Mouse (Mus musculus) left cerebral cortex, adult 9 months (tissue): Measurements from ENCODE around the gene Pex7.
A peak's percentile ranks its signal among the peaks of the same experiment; 100 is the strongest.
"Not testable (repeated sequence)": the region's sequence is repeated elsewhere in the genome, so short reads cannot be mapped to it uniquely, and the experiment has no call there.

Experiments used
- DNase-seq, 2 experiments: peaks; one replicate each; pipeline ENCODE4 v3.0.0; 2022; ENCODE audit warnings: low spot score in 2 of 2

Pex7 gene

GRCm38 (mm10) chr10:19933511-19934383, 26.3 kb upstream of the Pex7 start:
- peak; percentile 45 to 82 for DNase-seq

GRCm38 (mm10) chr10:19932986-19933385, 25.5 kb upstream of the Pex7 start:
- DNase-seq: no peak

- no peak for DNase-seq
Observed at GRCm38 (mm10) chr10:19928205-19928604, 20.7 kb upstream of the Pex7 start.

- DNase-seq: not testable (repeated sequence)
Observed at GRCm38 (mm10) chr10:19926391-19926897, 19.0 kb upstream of the Pex7 start.

GRCm38 (mm10) chr10:19924256-19924655, 16.8 kb upstream of the Pex7 start:
- no peak for DNase-seq

- DNase-seq: no peak
Observed at GRCm38 (mm10) chr10:19922410-19922809, 14.9 kb upstream of the Pex7 start.

- peak; percentile 48 to 71 for DNase-seq
Observed at GRCm38 (mm10) chr10:19915301-19915700, 7.8 kb upstream of the Pex7 start.

- DNase-seq: no peak
Observed at GRCm38 (mm10) chr10:19913806-19914205, 6.3 kb upstream of the Pex7 start.

- DNase-seq: no peak
Observed at GRCm38 (mm10) chr10:19911583-19911982, 4.1 kb upstream of the Pex7 start.

GRCm38 (mm10) chr10:19910516-19910915, 3.0 kb upstream of the Pex7 start:
- no peak for DNase-seq

GRCm38 (mm10) chr10:19908076-19908475, 587 bp upstream of the Pex7 start:
- no peak for DNase-seq

- DNase-seq: peak; percentile 67 to 80
Observed at GRCm38 (mm10) chr10:19904077-19904820, 3.2 kb downstream of the Pex7 start.

GRCm38 (mm10) chr10:19901992-19902391, 5.5 kb downstream of the Pex7 start:
- DNase-seq: no peak

- DNase-seq: no peak
Observed at GRCm38 (mm10) chr10:19900191-19900590, 7.3 kb downstream of the Pex7 start.

- peak in 1 of 2 experiments; percentile 33 for DNase-seq
Observed at GRCm38 (mm10) chr10:19893976-19894375, 13.5 kb downstream of the Pex7 start.

- no peak for DNase-seq
Observed at GRCm38 (mm10) chr10:19893146-19893545, 14.3 kb downstream of the Pex7 start.

- DNase-seq: no peak
Observed at GRCm38 (mm10) chr10:19891686-19892085, 15.8 kb downstream of the Pex7 start.

GRCm38 (mm10) chr10:19889908-19890307, 17.6 kb downstream of the Pex7 start:
- DNase-seq: no peak

GRCm38 (mm10) chr10:19886249-19886648, 21.2 kb downstream of the Pex7 start:
- DNase-seq: no peak

- no peak for DNase-seq
Observed at GRCm38 (mm10) chr10:19884409-19884808, 23.1 kb downstream of the Pex7 start.

- DNase-seq: no peak
Observed at GRCm38 (mm10) chr10:19880437-19880836, 27.1 kb downstream of the Pex7 start.

- no peak for DNase-seq
Observed at GRCm38 (mm10) chr10:19879161-19879560, 28.3 kb downstream of the Pex7 start.

- DNase-seq: no peak
Observed at GRCm38 (mm10) chr10:19877679-19878078, 29.8 kb downstream of the Pex7 start.
